Mouse (Mus musculus): ENCODE results near the gene Osgep. TPM values are rescaled to one million over a fixed set of nuclear protein-coding genes. Genes with fewer than 3 reads are reported as not detected.
"Not testable (repeated sequence)": the region's sequence is repeated elsewhere in the genome, so short reads cannot be mapped to it uniquely, and the experiment has no call there.

Osgep gene
- polyA plus RNA-seq, 2 experiments, result 137 to 164 TPM

- ATAC-seq (ENCODE audit: low FRiP score, low read depth) (no peak), DNase-seq (ENCODE audit: low spot score) (no peak)
- Histone ChIP-seq H3K4me3 (replicated peaks; ENCODE audit: low read length) (no peak overlapping the region), H3K9me3 (ENCODE audit: control insufficient read depth, low read length) (no peaks in the 10 kb centered on the region), H3K4me2 (replicated peaks; ENCODE audit: low read depth, low read length, severe bottlenecking) (no peak overlapping the region), H3K27me3 (ENCODE audit: control insufficient read depth, insufficient read depth, low read length) (no peaks in the 10 kb centered on the region), H3K4me1 (ENCODE audit: control insufficient read depth, insufficient read depth, low read length) (no peaks in the 10 kb centered on the region), H3K27ac (replicated peaks; ENCODE audit: low read depth, low read length) (no peak overlapping the region), H3K9ac (ENCODE audit: low read depth, low read length, severe bottlenecking) (no peak overlapping the region), H3K36me3 (ENCODE audit: control insufficient read depth, insufficient read depth, low read length) (peaks cover 51% of the 10 kb centered on the region)
- no peak for TF ChIP-seq POLR2A (IDR thresholded peaks at IDR 0.05; ENCODE audit: borderline replicate concordance, extremely low read depth, insufficient read depth, insufficient read length)
- WGBS, result 62% methylated on average over 3 of the region's 3 CpGs
Measured at GRCm38 (mm10) chr14:50911356-50911755, 13.3 kb downstream of the Osgep start.

- no peak for ATAC-seq (ENCODE audit: low FRiP score, low read depth)
- whole genome bisulfite sequencing, result 74% methylated on average over 4 of the region's 4 CpGs
Measured at GRCm38 (mm10) chr14:50908126-50908525, 16.6 kb downstream of the Osgep start.

GRCm38 (mm10) chr14:50905327-50905726 is 19.4 kb downstream of the Osgep start:
- H3K4me3 ChIP-seq (replicated peaks; ENCODE audit: low read length); H3K27me3 ChIP-seq (ENCODE audit: control insufficient read depth, insufficient read depth, low read length); H3K36me3 ChIP-seq (ENCODE audit: control insufficient read depth, insufficient read depth, low read length); DNase-seq (ENCODE audit: low spot score); H3K9me3 ChIP-seq (ENCODE audit: control insufficient read depth, low read length); H3K4me2 ChIP-seq (replicated peaks; ENCODE audit: low read depth, low read length, severe bottlenecking); ATAC-seq (ENCODE audit: low FRiP score, low read depth); H3K27ac ChIP-seq (replicated peaks; ENCODE audit: low read depth, low read length); H3K4me1 ChIP-seq (ENCODE audit: control insufficient read depth, insufficient read depth, low read length); H3K9ac ChIP-seq (ENCODE audit: low read depth, low read length, severe bottlenecking): not testable (repeated sequence)

More at GRCm38 (mm10) chr14:50908126-50908525, 16.6 kb downstream of the Osgep start:
- Histone ChIP-seq H3K4me1 (ENCODE audit: control insufficient read depth, insufficient read depth, low read length) (peaks cover 6% of the 10 kb centered on the region; the same call in 1 of the 2 replicates), H3K4me3 (replicated peaks; ENCODE audit: low read length) (no peak overlapping the region), H3K9ac (ENCODE audit: low read depth, low read length, severe bottlenecking) (no peak overlapping the region), H3K9me3 (ENCODE audit: control insufficient read depth, low read length) (no peaks in the 10 kb centered on the region), H3K4me2 (replicated peaks; ENCODE audit: low read depth, low read length, severe bottlenecking) (no peak overlapping the region), H3K36me3 (ENCODE audit: control insufficient read depth, insufficient read depth, low read length) (peaks cover 22% of the 10 kb centered on the region), H3K27ac (replicated peaks; ENCODE audit: low read depth, low read length) (no peak overlapping the region), H3K27me3 (ENCODE audit: control insufficient read depth, insufficient read depth, low read length) (no peaks in the 10 kb centered on the region)
- no peak for DNase-seq (ENCODE audit: low spot score)
- TF ChIP-seq POLR2A (IDR thresholded peaks at IDR 0.05; ENCODE audit: borderline replicate concordance, extremely low read depth, insufficient read depth, insufficient read length), result no peak

- TF ChIP-seq POLR2A (IDR thresholded peaks at IDR 0.05; ENCODE audit: borderline replicate concordance, extremely low read depth, insufficient read depth, insufficient read length), result no peak
- 85% methylated on average over 4 of the region's 4 CpGs for WGBS
Measured at GRCm38 (mm10) chr14:50904828-50905129, 19.9 kb downstream of the Osgep start.

GRCm38 (mm10) chr14:50903973-50904827 is 20.5 kb downstream of the Osgep start:
- no peaks in the 10 kb centered on the region for H3K36me3 ChIP-seq (ENCODE audit: control insufficient read depth, insufficient read depth, low read length)
- DNase-seq (ENCODE audit: low spot score) (peak; percentile 55), ATAC-seq (ENCODE audit: low FRiP score, low read depth) (peak; percentile 53)
- peak overlapping the region; percentile 57 for H3K4me2 ChIP-seq (replicated peaks; ENCODE audit: low read depth, low read length, severe bottlenecking)
- H3K4me1 ChIP-seq (ENCODE audit: control insufficient read depth, insufficient read depth, low read length), result peaks cover 6% of the 10 kb centered on the region; the same call in 1 of the 2 replicates
- no peak overlapping the region for H3K27ac ChIP-seq (replicated peaks; ENCODE audit: low read depth, low read length)
- peak overlapping the region; percentile 35 for H3K4me3 ChIP-seq (replicated peaks; ENCODE audit: low read length)
- no peaks in the 10 kb centered on the region for H3K9me3 ChIP-seq (ENCODE audit: control insufficient read depth, low read length)
- H3K9ac ChIP-seq (ENCODE audit: low read depth, low read length, severe bottlenecking), result peak overlapping the region; percentile 40
- 4% methylated on average over 26 of the region's 26 CpGs for WGBS
- TF ChIP-seq POLR2A (IDR thresholded peaks at IDR 0.05; ENCODE audit: borderline replicate concordance, extremely low read depth, insufficient read depth, insufficient read length), result no peak
- no peaks in the 10 kb centered on the region for H3K27me3 ChIP-seq (ENCODE audit: control insufficient read depth, insufficient read depth, low read length)

More at GRCm38 (mm10) chr14:50904828-50905129, 19.9 kb downstream of the Osgep start:
- no peak for DNase-seq (ENCODE audit: low spot score)
- Histone ChIP-seq H3K4me3 (replicated peaks; ENCODE audit: low read length) (no peak overlapping the region), H3K36me3 (ENCODE audit: control insufficient read depth, insufficient read depth, low read length) (no peaks in the 10 kb centered on the region), H3K4me2 (replicated peaks; ENCODE audit: low read depth, low read length, severe bottlenecking) (no peak overlapping the region), H3K9ac (ENCODE audit: low read depth, low read length, severe bottlenecking) (no peak overlapping the region), H3K27ac (replicated peaks; ENCODE audit: low read depth, low read length) (no peak overlapping the region), H3K9me3 (ENCODE audit: control insufficient read depth, low read length) (no peaks in the 10 kb centered on the region), H3K27me3 (ENCODE audit: control insufficient read depth, insufficient read depth, low read length) (no peaks in the 10 kb centered on the region), H3K4me1 (ENCODE audit: control insufficient read depth, insufficient read depth, low read length) (peaks cover 6% of the 10 kb centered on the region; the same call in 1 of the 2 replicates)
- no peak for ATAC-seq (ENCODE audit: low FRiP score, low read depth)

GRCm38 (mm10) chr14:50897992-50898391 is 26.7 kb downstream of the Osgep start:
- H3K4me3 ChIP-seq (replicated peaks; ENCODE audit: low read length); H3K27ac ChIP-seq (replicated peaks; ENCODE audit: low read depth, low read length); H3K36me3 ChIP-seq (ENCODE audit: control insufficient read depth, insufficient read depth, low read length); DNase-seq (ENCODE audit: low spot score); H3K9me3 ChIP-seq (ENCODE audit: control insufficient read depth, low read length); H3K4me1 ChIP-seq (ENCODE audit: control insufficient read depth, insufficient read depth, low read length); H3K4me2 ChIP-seq (replicated peaks; ENCODE audit: low read depth, low read length, severe bottlenecking); H3K9ac ChIP-seq (ENCODE audit: low read depth, low read length, severe bottlenecking); ATAC-seq (ENCODE audit: low FRiP score, low read depth): not testable (repeated sequence)
- H3K27me3 ChIP-seq (ENCODE audit: control insufficient read depth, insufficient read depth, low read length), result peaks cover 22% of the 10 kb centered on the region; the same call in 1 of the 2 replicates
- 87% methylated on average over 2 of the region's 2 CpGs for WGBS
